Mouse (Mus musculus): ENCODE measurements around the gene Msantd1. TPM values are rescaled to one million over a fixed set of nuclear protein-coding genes. Genes with fewer than 3 reads are reported as not detected.
A peak's percentile ranks its signal among the peaks of the same experiment; 100 is the strongest.

Gene Msantd1
- total RNA-seq, 2 experiments from 2014 or later: 19.8 to 21.1 TPM

GRCm38 (mm10) chr5:34923920-34924319 lies 16.1 kb downstream of the Msantd1 start:
- DNase-seq: no peak
- intact Hi-C loops (cut with DNase I): no loop called here

DNA sequence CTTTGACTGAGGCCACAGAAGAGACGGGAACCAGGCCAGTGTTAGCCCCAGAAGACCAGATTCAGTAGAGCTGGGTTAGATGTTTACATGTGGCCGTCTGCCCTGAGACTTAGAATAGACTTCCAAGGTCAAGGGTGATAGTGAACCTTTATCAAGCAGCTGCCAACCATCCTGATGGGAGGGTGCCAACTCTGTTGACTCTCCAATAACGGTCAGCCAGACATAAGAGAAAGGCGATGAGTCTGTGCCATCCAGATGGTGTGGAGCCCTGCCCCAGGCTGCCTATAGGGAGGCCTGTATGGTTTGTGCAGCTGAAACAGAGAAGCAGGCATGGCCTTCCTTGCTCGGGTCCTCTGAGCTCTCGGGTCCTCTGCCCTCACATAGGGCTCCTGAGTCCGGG lies 16.7 kb downstream of the Msantd1 start:
- intact Hi-C loops (cut with DNase I): no loop called here
- DNase-seq: peak; percentile 21

DNA sequence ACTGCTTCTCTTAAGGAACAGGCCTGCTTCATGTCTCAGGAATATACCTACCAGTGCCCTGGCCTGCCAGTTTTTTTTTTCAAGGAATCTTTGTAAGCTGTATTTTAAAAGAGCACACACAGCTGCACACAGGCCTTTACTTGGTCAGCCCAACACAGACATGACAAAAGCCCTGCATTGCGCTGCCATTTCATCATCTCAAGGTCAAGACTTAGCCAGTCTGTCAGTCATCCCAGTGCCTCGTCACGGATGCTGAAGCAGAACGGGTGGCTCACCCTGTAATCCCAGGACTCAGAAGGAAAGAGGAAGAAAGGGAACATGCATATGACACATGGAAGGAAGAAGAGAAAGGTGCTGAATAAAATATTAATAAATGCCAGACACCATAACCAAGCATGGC lies 19.8 kb downstream of the Msantd1 start:
- DNase-seq: no peak
- intact Hi-C loops (cut with DNase I): no loop called here

DNA sequence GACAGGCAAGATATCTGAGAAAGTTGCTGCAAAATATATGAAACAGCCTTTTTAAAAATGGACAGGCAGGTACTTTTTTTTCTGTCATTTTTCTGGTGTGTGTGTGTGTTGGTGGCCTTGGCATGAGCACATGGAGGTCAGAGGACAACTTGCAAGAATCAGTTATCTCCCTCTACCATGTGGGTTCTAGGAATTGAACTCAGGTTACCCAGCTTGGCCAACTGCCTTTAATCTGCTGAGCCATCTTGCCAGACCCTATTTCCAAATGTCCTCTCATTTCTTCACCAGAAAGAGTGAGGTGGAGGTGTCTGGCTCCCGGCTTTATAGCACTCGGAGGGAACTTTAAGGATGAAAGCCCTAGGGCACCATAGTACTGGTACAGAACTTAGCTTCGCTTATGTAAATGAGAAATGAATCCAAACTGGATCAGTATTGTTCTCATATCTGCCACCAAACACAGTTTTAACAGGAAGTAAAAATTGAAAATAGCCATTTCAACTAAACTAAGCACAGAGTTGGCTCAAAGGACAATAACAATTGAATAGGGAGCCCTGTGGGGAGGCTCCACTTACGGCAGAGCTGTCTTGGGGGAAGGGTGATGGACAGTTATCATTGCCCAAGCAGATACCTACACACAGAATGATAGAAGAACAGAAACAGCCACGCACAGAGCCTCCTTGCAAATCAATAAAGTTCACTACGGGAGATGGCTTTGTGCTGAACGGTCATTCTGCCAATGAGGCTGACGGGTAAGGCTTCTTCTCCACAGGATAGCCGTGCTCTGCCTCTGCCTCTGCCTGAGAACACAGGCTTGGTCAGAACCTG lies 22.6 kb downstream of the Msantd1 start:
- intact Hi-C loops (cut with DNase I): no loop called here
- no peak for DNase-seq

DNA sequence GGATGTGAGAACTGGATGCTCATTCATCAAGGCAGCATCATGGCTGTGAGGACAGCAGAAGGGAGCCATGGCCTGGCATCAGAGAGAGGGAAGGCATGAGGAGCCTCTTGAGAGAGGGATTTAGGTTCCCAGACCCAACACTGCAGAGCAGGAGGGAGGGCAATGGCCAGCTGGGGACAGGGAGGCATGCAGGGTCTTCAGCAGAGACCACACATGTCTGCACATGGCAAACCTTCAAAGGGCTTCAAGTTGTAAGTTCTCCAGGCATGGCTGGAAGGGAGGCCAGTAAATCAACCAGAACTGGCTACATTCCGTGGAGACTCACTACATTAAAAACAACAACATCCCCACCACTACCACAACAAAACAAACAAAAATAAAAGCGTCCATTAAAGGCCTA lies 23.3 kb downstream of the Msantd1 start:
- intact Hi-C loops (cut with DNase I): no loop called here
- no peak for DNase-seq

- intact Hi-C loops (cut with DNase I): no loop called here
These were observed 24.0 kb downstream of the Msantd1 start for GRCm38 (mm10) chr5:34931516-34932457.

DNA sequence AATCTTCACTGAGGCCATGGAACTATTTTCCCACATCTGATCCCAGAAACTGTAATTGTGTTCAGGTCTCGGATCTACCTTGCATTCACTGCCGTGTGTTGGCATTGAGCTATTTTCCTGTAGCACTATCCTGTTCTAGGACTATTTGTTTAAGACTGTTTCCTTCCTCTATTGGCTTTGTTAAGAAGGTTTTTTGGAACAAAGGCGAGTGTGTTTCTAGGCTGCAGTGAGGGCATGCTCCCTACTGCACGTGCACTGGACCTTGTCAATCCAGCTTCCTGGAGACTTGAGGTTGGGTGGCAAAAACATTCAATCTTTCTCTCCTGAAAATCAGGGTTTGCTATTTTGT lies 24.6 kb downstream of the Msantd1 start:
- DNase-seq: no peak

More at GRCm38 (mm10) chr5:34931516-34932457, 24.0 kb downstream of the Msantd1 start:
- DNase-seq: no peak

DNA sequence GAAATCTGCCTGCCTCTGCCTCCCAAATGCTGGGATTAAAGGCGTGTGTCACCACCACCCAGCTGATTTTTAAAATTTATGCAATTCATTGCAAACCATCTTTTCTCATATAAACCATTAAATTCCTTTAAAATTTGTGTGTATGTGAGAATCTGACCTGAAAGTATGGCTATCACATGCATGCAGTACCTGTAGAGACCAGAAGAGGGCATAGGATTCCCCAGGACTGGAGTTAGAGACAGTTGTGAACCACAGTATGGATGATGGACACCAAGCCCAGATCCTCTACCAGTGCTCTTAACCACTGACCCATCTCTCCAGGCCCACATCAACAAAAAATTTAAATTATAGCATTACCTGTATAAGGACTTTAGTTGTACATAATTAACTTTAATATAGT lies 25.6 kb downstream of the Msantd1 start:
- DNase-seq: no peak
- intact Hi-C loops (cut with DNase I): no loop called here

More for the DNA sequence above, 24.6 kb downstream of the Msantd1 start:
- intact Hi-C loops (cut with DNase I): no loop called here

- DNase-seq: no peak
- intact Hi-C loops (cut with DNase I): no loop called here
These were observed 34.1 kb downstream of the Msantd1 start for GRCm38 (mm10) chr5:34941710-34942470.

DNA sequence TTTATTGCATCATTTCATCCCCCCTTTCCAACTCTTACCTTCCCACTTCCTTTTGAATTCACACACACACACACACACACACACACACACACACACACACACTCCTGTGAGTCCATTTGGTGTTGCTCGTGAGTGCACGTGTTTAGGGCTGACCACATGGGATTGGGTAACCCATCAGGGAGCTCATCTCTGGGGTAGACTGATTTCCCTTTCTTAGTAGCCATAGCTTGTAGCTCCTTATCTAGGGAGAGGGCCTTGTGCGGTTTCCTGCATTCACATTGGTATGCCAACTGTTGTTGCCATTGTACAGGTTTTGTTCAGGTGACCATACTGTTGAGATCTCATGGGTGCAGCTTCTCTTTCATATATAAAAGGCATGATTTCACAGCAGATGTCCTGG lies 35.6 kb downstream of the Msantd1 start:
- DNase-seq: no peak
- intact Hi-C loops (cut with DNase I): no loop called here

- intact Hi-C loops (cut with DNase I): no loop called here
- peak; percentile 89 for DNase-seq
These were observed 41.3 kb downstream of the Msantd1 start, which contains the start of gene Rgs12 for GRCm38 (mm10) chr5:34948861-34949760. Gene Rgs12 (plus strand): TSS chr5:34949445.

GRCm38 (mm10) chr5:34949769-34950211 lies 42.0 kb downstream of the Msantd1 start:
- DNase-seq: no peak
- intact Hi-C loops (cut with DNase I): no loop called here

DNA sequence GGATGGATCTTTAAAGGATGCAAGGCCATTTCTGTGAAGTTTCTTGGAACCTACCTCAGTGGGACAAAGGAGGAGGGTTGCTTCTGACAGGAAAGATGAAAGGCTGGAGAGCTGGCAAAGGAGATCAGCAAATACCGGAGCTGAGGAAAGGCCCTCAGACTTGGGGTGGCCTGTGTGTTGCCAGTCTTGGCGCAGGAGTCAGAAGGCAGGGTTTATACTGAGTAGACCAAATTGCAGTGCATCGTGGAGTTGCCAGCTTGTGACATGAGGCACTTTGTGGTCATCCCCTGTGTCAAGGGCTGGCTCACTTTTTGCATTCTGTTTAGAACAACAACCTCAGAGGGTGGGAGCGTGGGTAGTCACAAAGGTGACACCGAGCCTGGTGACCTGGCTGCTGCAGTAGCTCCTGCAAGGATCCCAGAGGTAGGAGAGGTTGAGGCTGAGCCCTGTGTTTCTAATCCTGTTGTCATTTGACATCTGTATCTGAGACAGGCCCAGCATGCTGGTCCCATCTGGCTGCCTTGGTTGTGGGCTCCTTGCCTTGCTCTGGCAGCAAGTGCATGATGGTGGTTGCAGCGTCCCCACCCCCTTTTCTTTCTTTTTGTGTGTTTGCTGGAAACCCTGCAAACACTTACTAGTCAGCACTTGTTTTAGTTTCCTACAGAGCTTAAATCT lies 42.8 kb downstream of the Msantd1 start:
- intact Hi-C loops (cut with DNase I): no loop called here
- peak; percentile 84 for DNase-seq

DNA sequence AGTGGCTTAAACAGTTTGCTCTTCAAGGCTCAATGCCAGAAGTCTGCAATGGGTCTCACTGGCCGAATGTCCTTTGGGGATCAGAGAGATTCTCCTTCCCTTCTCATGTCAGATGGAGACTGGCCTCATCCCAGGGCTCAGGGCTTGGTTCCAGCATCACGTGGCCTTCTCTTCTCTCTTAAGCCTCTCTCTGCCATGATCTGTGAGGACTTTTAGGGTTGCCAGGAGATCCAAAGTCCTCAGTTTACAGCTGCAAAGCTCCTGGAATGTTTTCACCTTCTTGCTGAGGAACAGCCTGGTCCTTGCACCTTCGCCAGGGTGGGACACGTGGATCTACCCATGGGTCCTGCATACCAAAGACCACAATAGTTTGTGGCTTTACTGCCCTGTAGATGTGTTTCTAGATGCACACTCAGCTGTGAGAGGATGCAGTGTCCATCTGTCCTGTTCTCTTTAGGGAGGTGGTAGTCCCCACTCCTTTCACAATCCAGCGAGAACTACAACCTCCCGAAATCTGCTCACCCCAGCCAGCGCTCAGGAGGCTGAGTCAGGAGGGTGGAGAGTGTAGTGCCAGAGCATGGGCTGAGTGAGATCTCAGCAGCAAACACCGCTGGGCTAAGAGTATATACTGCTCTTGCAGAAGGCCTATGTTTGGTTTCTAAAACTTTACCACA lies 43.5 kb downstream of the Msantd1 start:
- intact Hi-C loops (cut with DNase I): no loop called here
- peak; percentile 93 for DNase-seq

GRCm38 (mm10) chr5:34954508-34954907 lies 46.7 kb downstream of the Msantd1 start:
- DNase-seq: no peak
- intact Hi-C loops (cut with DNase I): no loop called here

DNA sequence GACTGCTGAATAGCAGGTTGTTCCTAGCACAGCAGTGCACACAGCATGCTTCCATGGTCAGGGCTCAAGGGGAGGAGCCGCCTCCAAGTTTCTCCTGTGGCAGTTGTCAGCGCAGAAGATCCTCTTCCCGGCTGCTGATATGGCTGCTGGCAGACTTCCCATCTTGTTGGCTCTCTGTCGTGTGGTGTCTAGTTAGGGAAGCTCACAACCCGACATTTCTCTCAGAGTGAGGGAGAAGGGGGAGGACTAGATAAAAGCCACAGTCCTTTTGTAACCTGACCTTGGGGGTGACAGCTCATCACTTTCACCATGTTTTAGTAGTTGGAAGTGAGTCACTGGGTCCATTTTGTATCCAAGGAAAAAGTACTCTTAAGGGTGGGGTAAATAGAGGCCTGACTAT lies 47.8 kb downstream of the Msantd1 start:
- peak; percentile 73 for DNase-seq

DNA sequence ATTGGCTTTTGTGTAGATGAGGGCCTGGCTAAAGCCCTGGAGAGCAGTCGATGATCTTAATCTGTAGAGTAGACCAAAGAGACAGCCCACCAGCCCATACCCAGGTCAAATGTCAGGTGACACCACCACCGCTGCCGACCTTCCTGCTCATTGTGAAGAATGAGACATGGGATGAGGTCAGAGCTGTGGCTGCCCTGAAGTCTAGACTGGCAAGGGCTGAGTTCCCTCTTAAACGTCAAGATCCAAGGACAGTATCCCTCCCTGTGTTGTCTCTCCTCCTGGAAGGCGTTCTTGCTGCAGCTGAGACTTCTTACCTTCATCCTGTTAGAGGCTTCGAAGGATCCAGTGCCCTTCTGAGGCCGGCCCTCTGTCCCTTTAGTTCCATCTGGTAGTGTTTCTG lies 48.3 kb downstream of the Msantd1 start:
- DNase-seq: no peak
- intact Hi-C loops (cut with DNase I): no loop called here

More for the DNA sequence above, 47.8 kb downstream of the Msantd1 start:
- intact Hi-C loops (cut with DNase I): no loop called here

GRCm38 (mm10) chr5:34957015-34957414 lies 49.2 kb downstream of the Msantd1 start:
- intact Hi-C loops (cut with DNase I): no loop called here
- peak; percentile 66 for DNase-seq

DNA sequence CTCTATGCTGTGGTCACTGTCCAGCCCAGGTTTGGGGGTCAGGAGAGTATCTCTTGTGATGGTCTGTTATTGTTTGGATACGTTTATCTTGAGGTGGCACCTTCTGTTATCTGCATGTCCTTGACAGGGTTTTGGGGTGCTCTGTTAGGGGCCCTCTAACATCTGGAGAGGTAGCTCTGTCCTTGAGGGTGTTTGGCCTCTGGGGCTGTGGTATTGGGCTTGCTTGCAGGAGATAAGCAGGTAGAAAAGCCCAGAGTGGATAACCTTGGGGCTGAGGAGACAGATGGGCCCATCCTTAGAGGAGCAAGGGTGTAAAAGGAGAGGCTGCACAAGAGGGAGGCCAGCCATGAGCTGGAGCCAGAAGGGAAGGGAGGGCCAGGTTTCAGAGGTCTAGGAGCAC lies 52.2 kb downstream of the Msantd1 start:
- no peak for DNase-seq
- intact Hi-C loops (cut with DNase I): no loop called here

Measured in left cerebral cortex, postnatal 4 days (tissue).